Mouse (Mus musculus) hindbrain, postnatal 0 days (tissue): ENCODE data around the gene Vhl. TPM values are rescaled to one million over a fixed set of nuclear protein-coding genes. Genes with fewer than 3 reads are reported as not detected.

ENCODE experiments used
- ATAC-seq: fragments of 200-750 bp; cut with Nextera tagmentation; 2 replicates; pipeline ENCODE4 v1.8.0; 2017; ENCODE audit warnings: mild to moderate bottlenecking, moderate TSS enrichment, moderate library complexity
- DNase-seq: peaks from one replicate; pipeline ENCODE4 v3.0.0-alpha.2; 2015; ENCODE audit warnings: low spot score
- H3K27ac ChIP-seq: fragments of 300-500 bp; sonication (generic); 2 replicates; pipeline ENCODE4 v1.5.1; 2014; ENCODE audit warnings: mild to moderate bottlenecking
- H3K27me3 ChIP-seq: fragments of 300-500 bp; sonication (generic); 2 replicates; pipeline ENCODE4 v1.6.1; 2014; ENCODE audit warnings: low read length, mixed read lengths; ENCODE audit not compliant: insufficient read depth
- H3K36me3 ChIP-seq: fragments of 300-500 bp; sonication (generic); 2 replicates; pipeline ENCODE4 v1.6.1; 2014; ENCODE audit warnings: low read length, mixed read lengths; ENCODE audit not compliant: insufficient read depth
- H3K4me1 ChIP-seq: fragments of 300-500 bp; sonication (generic); 2 replicates; pipeline ENCODE4 v1.6.1; 2014; ENCODE audit warnings: antibody characterized with exemption, low read length, mixed read lengths; ENCODE audit not compliant: insufficient read depth
- H3K4me2 ChIP-seq: fragments of 300-500 bp; sonication (generic); 2 replicates; pipeline ENCODE4 v1.6.1; 2014; ENCODE audit warnings: low read depth, mild to moderate bottlenecking, low read length, moderate library complexity, mixed read lengths
- H3K4me3 ChIP-seq: fragments of 300-500 bp; sonication (generic); 2 replicates; pipeline ENCODE4 v1.5.1; 2014; ENCODE audit warnings: low read length
- H3K9ac ChIP-seq: fragments of 300-500 bp; sonication (generic); replicated peaks from 2 replicates; pipeline ENCODE4 v1.6.1; 2014; ENCODE audit warnings: mild to moderate bottlenecking, low read length, moderate library complexity, mixed read lengths
- H3K9me3 ChIP-seq: fragments of 300-500 bp; sonication (generic); 2 replicates; pipeline ENCODE4 v1.6.1; 2016; ENCODE audit warnings: low read length, mixed read lengths
- CTCF ChIP-seq: IDR thresholded peaks from 2 replicates; pipeline ENCODE4 v1.5.1; 2016; ENCODE audit warnings: antibody characterized with exemption, control low read depth, low read depth
- WGBS: fragments of 180-500 bp; shearing (Covaris S2); extraction: QIAGEN DNeasy Blood & Tissue Kit; methylation state at CpG from one replicate; pipeline ENCODE4 v1.1.7; 2014; 5-methylcytosine and 5-hydroxymethylcytosine counted together
- polyA plus RNA-seq: library from polyadenylated mRNA; unstranded; fragments of >200 nt; fragmentation: Nextera tagmentation; extraction: Ambion mirVana; gene quantifications from 2 replicates; pipeline ENCODE4 v1.2.1, GENCODE M21; 2015
- total RNA-seq: library from RNA; depleted of rRNA; stranded (reverse); fragments of >200 nt; gene quantifications from 2 replicates; pipeline ENCODE4 v1.2.3, GENCODE M21; 2014

Vhl gene
- total and polyA plus RNA-seq, 2 experiments from 2014 or later, result 66.8 to 95.9 TPM

DNA sequence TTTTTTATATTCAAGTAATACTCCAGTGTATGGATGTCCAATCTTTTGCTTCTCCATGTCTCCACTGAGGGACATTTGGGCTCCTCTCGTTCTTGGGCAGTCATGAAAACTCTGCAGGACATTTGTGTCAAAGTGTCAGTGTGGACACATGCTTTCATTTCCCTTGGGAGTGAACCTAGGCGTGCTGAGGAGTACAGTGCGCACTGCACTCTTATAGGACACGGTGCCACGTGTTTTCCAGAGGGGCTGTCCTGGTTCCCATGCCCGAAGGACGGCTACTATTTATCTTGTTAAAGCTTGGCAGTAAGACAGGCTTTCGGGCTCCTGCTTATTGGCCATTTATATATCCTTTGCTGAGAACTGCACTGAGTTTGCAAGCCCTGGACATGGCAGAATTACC is 18.8 kb downstream of the Vhl start:
- ATAC-seq (no peak), DNase-seq (no peak)
- no peak for TF ChIP-seq CTCF
- H3K27ac ChIP-seq, result no peak overlapping the region
- no peak overlapping the region for H3K9ac ChIP-seq
- WGBS, result 82% methylated on average over 8 of the region's 8 CpGs
- H3K36me3 ChIP-seq, result no peaks in the 10 kb centered on the region
- no peaks in the 10 kb centered on the region for H3K9me3 ChIP-seq
- no peak overlapping the region for H3K4me3 ChIP-seq
- H3K4me2 ChIP-seq, result no peak overlapping the region
- H3K27me3 ChIP-seq, result no peaks in the 10 kb centered on the region
- H3K4me1 ChIP-seq, result no peaks in the 10 kb centered on the region

GRCm38 (mm10) chr6:113643021-113643420 is 19.3 kb downstream of the Vhl start:
- Histone ChIP-seq H3K27ac (no peak overlapping the region), H3K4me1 (no peaks in the 10 kb centered on the region), H3K9me3 (no peaks in the 10 kb centered on the region), H3K9ac (no peak overlapping the region), H3K4me3 (no peak overlapping the region), H3K4me2 (no peak overlapping the region), H3K36me3 (no peaks in the 10 kb centered on the region), H3K27me3 (no peaks in the 10 kb centered on the region)
- no peak for TF ChIP-seq CTCF
- ATAC-seq (no peak), DNase-seq (no peak)
- 80% methylated on average over 4 of the region's 4 CpGs for WGBS

- Histone ChIP-seq H3K36me3 (no peaks in the 10 kb centered on the region), H3K27ac (no peak overlapping the region), H3K4me1 (no peaks in the 10 kb centered on the region), H3K9ac (no peak overlapping the region), H3K4me2 (no peak overlapping the region), H3K4me3 (no peak overlapping the region), H3K9me3 (no peaks in the 10 kb centered on the region), H3K27me3 (no peaks in the 10 kb centered on the region)
- TF ChIP-seq CTCF, result no peak
- WGBS, result 98% methylated on average over 2 of the region's 2 CpGs
- no peak for DNase-seq
- no peak for ATAC-seq
These were observed 20.2 kb downstream of the Vhl start for GRCm38 (mm10) chr6:113643967-113644366.

- Histone ChIP-seq H3K9ac (no peak overlapping the region), H3K4me3 (no peak overlapping the region), H3K4me1 (no peaks in the 10 kb centered on the region), H3K27ac (peak overlapping the region; percentile 26; the same call in 1 of the 2 replicates), H3K36me3 (no peaks in the 10 kb centered on the region), H3K4me2 (no peak overlapping the region), H3K27me3 (no peaks in the 10 kb centered on the region), H3K9me3 (no peaks in the 10 kb centered on the region)
- DNase-seq (peak; percentile 12), ATAC-seq (no peak)
- 77% methylated on average over 8 of the region's 8 CpGs for WGBS
- TF ChIP-seq CTCF, result no peak
These were observed 21.0 kb downstream of the Vhl start for GRCm38 (mm10) chr6:113644808-113645207.

- TF ChIP-seq CTCF, result no peak
- Histone ChIP-seq H3K36me3 (no peaks in the 10 kb centered on the region), H3K4me3 (no peak overlapping the region), H3K9ac (no peak overlapping the region), H3K4me2 (no peak overlapping the region), H3K4me1 (no peaks in the 10 kb centered on the region), H3K9me3 (no peaks in the 10 kb centered on the region), H3K27me3 (no peaks in the 10 kb centered on the region), H3K27ac (no peak overlapping the region; the same call in 1 of the 2 replicates)
- DNase-seq (peak; percentile 29), ATAC-seq (no peak)
- 74% methylated on average over 7 of the region's 7 CpGs for WGBS
These were observed 25.8 kb downstream of the Vhl start for GRCm38 (mm10) chr6:113649346-113650196.

- no peak for TF ChIP-seq CTCF
- WGBS, result 60% methylated on average over 4 of the region's 4 CpGs
- H3K9ac ChIP-seq, result no peak overlapping the region
- no peak for DNase-seq
- H3K27ac ChIP-seq, result no peak overlapping the region; the same call in 1 of the 2 replicates
- no peaks in the 10 kb centered on the region for H3K36me3 ChIP-seq
- no peaks in the 10 kb centered on the region for H3K9me3 ChIP-seq
- H3K4me2 ChIP-seq, result no peak overlapping the region
- no peak for ATAC-seq
- no peaks in the 10 kb centered on the region for H3K27me3 ChIP-seq
- no peaks in the 10 kb centered on the region for H3K4me1 ChIP-seq
- H3K4me3 ChIP-seq, result no peak overlapping the region
These were observed 26.5 kb downstream of the Vhl start for GRCm38 (mm10) chr6:113650197-113650640.

GRCm38 (mm10) chr6:113651626-113652025 is 27.9 kb downstream of the Vhl start:
- Histone ChIP-seq H3K4me2 (no peak overlapping the region), H3K4me1 (no peaks in the 10 kb centered on the region), H3K4me3 (no peak overlapping the region), H3K9me3 (no peaks in the 10 kb centered on the region), H3K36me3 (no peaks in the 10 kb centered on the region), H3K27ac (no peak overlapping the region), H3K27me3 (no peaks in the 10 kb centered on the region), H3K9ac (no peak overlapping the region)
- DNase-seq (no peak), ATAC-seq (no peak)
- WGBS, result 68% methylated on average over 3 of the region's 3 CpGs
- no peak for TF ChIP-seq CTCF
